Mouse (Mus musculus) myocyte (in vitro differentiated cells): ENCODE results near the gene Coq8a. TPM values are rescaled to one million over a fixed set of nuclear protein-coding genes. Genes with fewer than 3 reads are reported as not detected.
A peak's percentile ranks its signal among the peaks of the same experiment; 100 is the strongest.

ENCODE experiments used
- H3K27me3 ChIP-seq: one replicate; pipeline ENCODE4 v1.6.1; 2011; ENCODE audit not compliant: control insufficient read depth, insufficient read depth, insufficient read length
- H3K36me3 ChIP-seq: one replicate; pipeline ENCODE4 v1.6.1; 2011; ENCODE audit not compliant: control insufficient read depth, insufficient read depth
- H3K4me2 ChIP-seq: one replicate; pipeline ENCODE4 v1.6.1; 2011; ENCODE audit warnings: low read depth, control low read depth
- H3K4me3 ChIP-seq: one replicate; pipeline ENCODE4 v1.5.1; 2011; ENCODE audit warnings: mild to moderate bottlenecking, control low read depth, moderate library complexity
- H3K79me2 ChIP-seq: one replicate; pipeline ENCODE4 v1.6.1; 2011; ENCODE audit not compliant: control insufficient read depth, insufficient read depth
- H3ac ChIP-seq: one replicate; pipeline ENCODE4 v1.6.1; 2011; ENCODE audit not compliant: control insufficient read depth, insufficient read length
- CEBPB ChIP-seq: IDR thresholded peaks from 2 replicates; pipeline ENCODE4 v1.6.1; 2011; ENCODE audit warnings: mild to moderate bottlenecking, moderate library complexity; ENCODE audit not compliant: poor library complexity, insufficient read depth, severe bottlenecking
- E2F4 ChIP-seq: IDR thresholded peaks from one replicate; pipeline ENCODE4 v1.6.1; 2011; ENCODE audit warnings: mild to moderate bottlenecking, control low read depth, moderate library complexity; ENCODE audit not compliant: insufficient read depth
- MAX ChIP-seq: IDR thresholded peaks from one replicate; pipeline ENCODE4 v1.6.1; 2011; ENCODE audit warnings: low read depth, mild to moderate bottlenecking, control low read depth
- MYOD1 ChIP-seq, 3 experiments: IDR thresholded peaks; one replicate each; pipeline ENCODE4 v1.6.1; 2011; ENCODE audit warnings: control low read depth in 2 of 3, low read depth in 2 of 3, mild to moderate bottlenecking in 2 of 3, moderate library complexity in 1 of 3; ENCODE audit not compliant: insufficient read length in 2 of 3, control insufficient read depth in 1 of 3
- MYOG ChIP-seq, 3 experiments: IDR thresholded peaks; one replicate each; pipeline ENCODE4 v1.6.1; 2011; ENCODE audit warnings: control low read depth in 2 of 3, low read depth in 2 of 3, mild to moderate bottlenecking in 2 of 3; ENCODE audit not compliant: insufficient read length in 2 of 3, control insufficient read depth in 1 of 3, insufficient read depth in 1 of 3
- POLR2A ChIP-seq: IDR thresholded peaks from one replicate; pipeline ENCODE4 v1.6.1; 2011; ENCODE audit warnings: low read depth, mild to moderate bottlenecking, control low read depth, moderate library complexity; ENCODE audit not compliant: insufficient read length
- POLR2AphosphoS2 ChIP-seq: IDR thresholded peaks from one replicate; pipeline ENCODE4 v1.6.1; 2011; ENCODE audit warnings: low read depth, control low read depth; ENCODE audit not compliant: insufficient read length
- REST ChIP-seq: IDR thresholded peaks from one replicate; pipeline ENCODE4 v1.6.1; 2011; ENCODE audit warnings: mild to moderate bottlenecking, control low read depth, moderate library complexity; ENCODE audit not compliant: insufficient read depth, insufficient read length
- SRF ChIP-seq: IDR thresholded peaks from one replicate; pipeline ENCODE4 v1.6.1; 2011; ENCODE audit warnings: low read depth; ENCODE audit not compliant: control insufficient read depth, insufficient read length
- TCF12 ChIP-seq: IDR thresholded peaks from one replicate; pipeline ENCODE4 v1.6.1; 2011; ENCODE audit warnings: mild to moderate bottlenecking, control low read depth; ENCODE audit not compliant: poor library complexity, insufficient read depth, severe bottlenecking
- TCF3 ChIP-seq: IDR thresholded peaks from one replicate; pipeline ENCODE4 v1.6.1; 2011; ENCODE audit warnings: low read depth, control low read depth; ENCODE audit not compliant: insufficient read length
- USF1 ChIP-seq: IDR thresholded peaks from one replicate; pipeline ENCODE4 v1.6.1; 2011; ENCODE audit warnings: low read depth, mild to moderate bottlenecking, control low read depth, moderate library complexity
- polyA plus RNA-seq: library from polyadenylated mRNA; unstranded; fragments of >200 nt; fragmentation: generic; extraction: Trizol; gene quantifications from one replicate; pipeline ENCODE4 v1.2.1, GENCODE M21; 2012; ENCODE audit warnings: missing spikeins

The Coq8a gene
- polyA plus RNA-seq, 1 experiment: 79.8 TPM

DNA sequence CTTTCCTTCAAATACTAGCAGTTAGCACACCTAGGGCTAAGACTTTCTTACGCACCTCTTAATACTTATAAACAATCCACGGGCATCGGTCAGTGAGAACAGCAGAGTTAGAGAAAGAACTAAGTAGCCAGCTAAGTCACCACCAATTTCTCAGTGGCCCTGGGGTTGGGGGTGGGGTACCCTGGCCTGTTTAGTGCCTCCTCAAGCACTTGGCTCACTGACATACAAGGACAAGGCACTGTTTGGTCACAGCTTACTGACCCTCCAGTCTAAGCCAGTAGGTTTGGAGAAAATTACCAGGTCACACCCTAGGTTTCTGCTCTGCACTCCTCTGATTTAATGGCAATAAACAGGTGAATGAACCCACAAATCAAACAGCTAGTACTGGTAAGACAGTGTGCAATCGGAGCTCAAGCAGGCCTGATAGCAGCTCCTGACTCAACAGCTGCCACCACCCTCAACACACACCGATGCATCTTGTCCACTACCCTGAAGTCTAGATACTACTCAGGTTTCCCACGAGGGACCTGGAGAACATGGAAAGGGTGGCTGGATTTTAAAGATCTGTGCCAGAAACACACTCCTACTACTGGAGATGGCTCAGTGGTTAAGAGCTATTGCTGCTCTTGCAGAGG lies 15.8 kb downstream of the Coq8a start:
- H3K4me3 ChIP-seq: no peak overlapping the region
- H3K4me2 ChIP-seq: no peak overlapping the region
- no peaks in the 10 kb centered on the region for H3K79me2 ChIP-seq
- H3K27me3 ChIP-seq: no peaks in the 10 kb centered on the region
- H3ac ChIP-seq: no peak overlapping the region
- no peaks in the 10 kb centered on the region for H3K36me3 ChIP-seq
- TF ChIP-seq USF1 (no peak), MAX (no peak), POLR2AphosphoS2 (no peak), MYOG (IDR thresholded peaks at IDR 0.05; ENCODE audit: control insufficient read depth in 1 of 3, insufficient read depth in 1 of 3, insufficient read length in 2 of 3, low read depth in 2 of 3) (peak in 2 of 3 experiments; percentile 57 to 81), SRF (no peak), TCF3 (no peak), TCF12 (peak; percentile 13), REST (no peak), MYOD1 (IDR thresholded peaks at IDR 0.05; ENCODE audit: control insufficient read depth in 1 of 3, insufficient read length in 2 of 3, low read depth in 2 of 3) (peak in 2 of 3 experiments; percentile 43 to 89)

DNA sequence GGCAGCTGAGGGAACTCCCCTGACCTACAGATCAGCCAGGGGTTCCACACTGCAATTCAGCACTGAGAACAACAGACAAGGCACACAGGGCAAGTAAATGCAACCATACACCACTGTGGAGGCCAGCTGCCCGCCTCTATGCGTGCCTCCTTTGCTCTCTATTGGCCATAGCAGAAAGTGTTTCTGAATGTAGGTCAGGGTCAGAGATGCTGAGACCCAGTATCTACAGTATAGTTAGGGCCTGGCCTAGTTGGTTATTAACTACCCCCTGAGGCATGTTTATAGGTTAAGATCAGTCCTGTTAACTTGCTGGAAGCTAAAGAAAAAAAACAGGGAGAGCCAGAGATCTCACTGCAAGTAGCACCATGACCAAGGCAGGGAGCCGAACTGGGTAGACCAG lies 16.7 kb downstream of the Coq8a start:
- Histone ChIP-seq H3K4me2 (no peak overlapping the region), H3K79me2 (no peaks in the 10 kb centered on the region)

DNA sequence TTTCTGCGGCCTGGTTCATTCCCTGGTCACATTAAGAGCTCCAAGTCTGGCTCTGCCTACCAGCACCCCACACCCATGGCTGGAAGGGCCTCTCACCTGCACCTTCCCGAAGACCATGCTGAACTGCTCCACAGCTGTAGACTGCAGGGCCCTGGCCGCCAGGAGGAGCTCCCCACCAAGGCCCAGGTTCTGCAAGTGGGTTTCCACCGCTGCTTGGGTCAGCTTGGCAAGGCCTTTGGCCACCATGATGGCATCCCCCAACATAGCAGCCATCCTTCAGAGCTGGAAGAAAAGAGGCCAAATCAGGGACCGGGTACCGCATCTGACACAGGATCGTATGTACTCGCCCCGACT lies 17.5 kb downstream of the Coq8a start:
- H3K27me3 ChIP-seq: no peaks in the 10 kb centered on the region
- no peak overlapping the region for H3K4me3 ChIP-seq
- TF ChIP-seq MYOG (IDR thresholded peaks at IDR 0.05; ENCODE audit: control insufficient read depth in 1 of 3, insufficient read depth in 1 of 3, insufficient read length in 2 of 3, low read depth in 2 of 3) (peak in 1 of 3 experiments; percentile 17), MAX (no peak)
- H3ac ChIP-seq: no peak overlapping the region
- H3K79me2 ChIP-seq: no peaks in the 10 kb centered on the region
- H3K36me3 ChIP-seq: no peaks in the 10 kb centered on the region
- H3K4me2 ChIP-seq: no peak overlapping the region

More for the DNA sequence above, 16.7 kb downstream of the Coq8a start:
- Histone ChIP-seq H3ac (no peak overlapping the region), H3K36me3 (no peaks in the 10 kb centered on the region), H3K4me3 (no peak overlapping the region), H3K27me3 (no peaks in the 10 kb centered on the region)
- no peak for TF ChIP-seq TCF12
- TF ChIP-seq TCF3: no peak
- no peak for TF ChIP-seq POLR2AphosphoS2

DNA sequence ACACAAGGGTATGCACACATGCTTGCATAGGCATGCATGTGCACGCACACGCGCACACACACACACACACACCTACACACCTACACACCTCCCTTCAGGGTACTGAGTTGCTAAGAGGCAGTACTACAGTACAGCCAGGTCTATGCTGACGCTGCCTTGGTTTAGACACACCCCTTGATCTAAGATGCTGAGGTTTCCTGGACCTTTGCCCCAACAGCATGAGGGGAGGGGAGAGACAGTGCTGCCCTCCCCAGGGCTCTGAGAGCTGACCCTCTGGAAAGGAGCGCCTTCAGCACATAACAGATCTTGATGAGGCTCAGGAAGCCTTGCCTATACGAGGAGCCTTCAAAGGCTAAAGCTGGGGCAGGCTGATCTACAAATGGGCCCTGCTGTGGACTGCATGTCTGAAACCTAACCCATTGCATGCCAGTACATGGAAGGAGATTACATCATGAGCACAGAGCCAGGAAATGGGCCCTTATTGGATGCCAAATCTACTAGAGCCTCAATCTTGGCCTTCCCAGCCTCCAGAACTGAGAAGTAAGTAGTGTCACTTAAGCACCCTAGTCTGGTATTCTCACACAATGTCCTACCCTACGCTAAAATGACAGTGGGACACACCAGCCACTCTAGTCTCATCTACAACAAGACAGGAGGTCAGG lies 18.0 kb downstream of the Coq8a start:
- TF ChIP-seq MYOG (IDR thresholded peaks at IDR 0.05; ENCODE audit: control insufficient read depth in 1 of 3, insufficient read depth in 1 of 3, insufficient read length in 2 of 3, low read depth in 2 of 3) (no peak), SRF (no peak), TCF12 (no peak), REST (no peak), POLR2A (no peak), POLR2AphosphoS2 (no peak), MYOD1 (IDR thresholded peaks at IDR 0.05; ENCODE audit: control insufficient read depth in 1 of 3, insufficient read length in 2 of 3, low read depth in 2 of 3) (no peak), USF1 (no peak), MAX (no peak), CEBPB (no peak), TCF3 (no peak), E2F4 (no peak)
- Histone ChIP-seq H3K4me2 (no peak overlapping the region), H3ac (no peak overlapping the region), H3K4me3 (no peak overlapping the region), H3K36me3 (no peaks in the 10 kb centered on the region), H3K79me2 (no peaks in the 10 kb centered on the region), H3K27me3 (no peaks in the 10 kb centered on the region)

DNA sequence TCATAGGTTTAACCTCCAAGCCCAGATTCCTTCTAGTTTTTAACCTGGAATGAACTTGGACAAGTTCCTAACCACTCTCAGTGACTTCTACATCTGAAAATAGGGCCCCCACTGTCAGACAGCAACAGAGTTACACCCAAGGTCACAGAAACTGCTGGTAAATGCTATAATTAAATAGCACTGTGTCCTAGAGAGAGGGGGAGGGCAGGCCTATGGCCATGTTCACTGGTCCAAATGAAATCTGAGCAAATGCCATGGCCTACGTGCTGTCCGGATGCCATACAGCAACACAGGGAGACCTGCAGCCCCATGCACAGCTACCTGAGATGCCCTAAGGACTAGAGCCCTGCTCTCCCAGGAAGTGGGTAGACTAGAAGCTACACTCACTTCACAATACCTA lies 19.6 kb downstream of the Coq8a start:
- no peak overlapping the region for H3K4me3 ChIP-seq
- H3K27me3 ChIP-seq: no peaks in the 10 kb centered on the region
- peak overlapping the region; percentile 18 for H3K4me2 ChIP-seq
- H3K36me3 ChIP-seq: no peaks in the 10 kb centered on the region
- H3K79me2 ChIP-seq: no peaks in the 10 kb centered on the region
- H3ac ChIP-seq: no peak overlapping the region
- TF ChIP-seq SRF: no peak
- no peak for TF ChIP-seq E2F4
- TF ChIP-seq TCF12: no peak
